8 mouse cellular contexts compared by ENCODE assay signal in the genomic region with DNA sequence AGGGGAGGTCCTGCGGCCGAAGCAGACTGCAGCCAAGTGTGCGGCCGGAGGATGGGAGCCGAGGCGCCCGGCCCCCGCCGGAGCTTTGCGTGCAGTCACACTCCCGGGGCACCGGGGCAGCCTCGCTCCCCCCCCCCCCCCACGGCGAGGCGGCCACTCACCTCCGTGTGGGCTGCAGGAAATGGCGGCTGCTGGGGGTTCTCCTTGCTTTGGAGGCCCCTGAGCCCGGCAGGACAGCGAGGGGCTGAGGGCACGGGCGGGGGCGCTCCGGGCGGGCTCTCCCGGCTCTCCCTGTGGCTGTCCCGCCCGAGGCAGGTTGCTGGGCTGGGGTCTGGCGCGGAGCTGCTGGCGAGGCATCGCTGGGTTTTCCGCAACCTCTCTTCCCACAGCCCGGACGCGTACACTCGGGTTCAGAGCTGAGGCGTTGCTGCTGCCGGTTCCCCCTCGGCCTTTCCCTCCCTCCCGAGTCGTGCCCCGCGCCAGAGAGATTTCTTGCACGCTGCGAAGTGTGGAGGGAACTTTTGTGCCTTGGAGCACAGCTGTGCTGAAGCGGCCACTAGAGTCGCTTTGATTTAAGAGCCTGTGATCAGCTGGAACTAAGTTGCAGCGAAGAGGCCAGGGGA. TPM values are rescaled to one million over a fixed set of nuclear protein-coding genes. Genes with fewer than 3 reads are reported as not detected.
A peak's percentile ranks its signal among the peaks of the same experiment; 100 is the strongest.
DNase-seq lines count a peak whose midpoint lies in the region; ATAC-seq and TF ChIP-seq lines count a peak whose summit lies in the region.

No protein-coding gene starts in this region.

- H3K36me3 ChIP-seq in embryonic facial prominence, embryonic 10.5 days (replicated peaks): no peaks in the 10 kb centered on the region
- H3K36me3 ChIP-seq in heart, embryonic 15.5 days: no peaks in the 10 kb centered on the region
- H3K36me3 ChIP-seq in midbrain, postnatal 0 days (ENCODE audit: insufficient read depth, low read length): no peaks in the 10 kb centered on the region

- H3K27ac ChIP-seq in embryonic facial prominence, embryonic 10.5 days (replicated peaks): peak overlapping the region; percentile 91
- peak overlapping the region; percentile 76 for H3K27ac ChIP-seq in heart, embryonic 15.5 days
- H3K27ac ChIP-seq in midbrain, postnatal 0 days (ENCODE audit: low read depth, low read length): peak overlapping the region; percentile 26; the same call in 1 of the 2 replicates

- peak overlapping the region; percentile 63 for H3K9ac ChIP-seq in heart, embryonic 15.5 days
- peak overlapping the region; percentile 50 for H3K9ac ChIP-seq in midbrain, postnatal 0 days (replicated peaks; ENCODE audit: low read length, poor library complexity, severe bottlenecking)

- peak; percentile 39 to 75 for DNase-seq in adrenal gland, adult (ENCODE audit: inconsistent age in 2 of 2, low spot score in 1 of 2)
- no peak for DNase-seq in adrenal gland, postnatal 4 days (ENCODE audit: low spot score in 2 of 2)
- peak; percentile 33 for DNase-seq in NIH3T3 (ENCODE audit: low read depth)
- DNase-seq in embryonic facial prominence, embryonic 10.5 days (ENCODE audit: low spot score): peak; percentile 56
- peak; percentile 52 to 67 for DNase-seq in kidney, postnatal 4 days
- DNase-seq in midbrain, postnatal 0 days (ENCODE audit: low spot score): peak; percentile 27

- WGBS in embryonic facial prominence, embryonic 10.5 days: 6% methylated on average over 42 of the region's 49 CpGs
- WGBS in heart, embryonic 15.5 days: 5% methylated on average over 28 of the region's 49 CpGs
- WGBS in midbrain, postnatal 0 days: 16% methylated on average over 26 of the region's 49 CpGs

- peaks cover 7% of the 10 kb centered on the region; the same call in 1 of the 2 replicates for H3K4me1 ChIP-seq in embryonic facial prominence, embryonic 10.5 days
- H3K4me1 ChIP-seq in heart, embryonic 15.5 days (replicated peaks): peaks cover 4% of the 10 kb centered on the region; the same call in 1 of the 2 replicates
- no peaks in the 10 kb centered on the region for H3K4me1 ChIP-seq in midbrain, postnatal 0 days (ENCODE audit: insufficient read depth, low read length)

- no peak for TF ChIP-seq CTCF in midbrain, postnatal 0 days (IDR thresholded peaks at IDR 0.05)

- peak overlapping the region; percentile 71 for H3K4me2 ChIP-seq in heart, embryonic 15.5 days
- H3K4me2 ChIP-seq in midbrain, postnatal 0 days (ENCODE audit: low read depth, low read length, poor library complexity, severe bottlenecking): peak overlapping the region; percentile 70

- 0 out of 2 replicates have a peak, but pooled peaks cover 2% of the 10 kb centered on the region for H3K9me3 ChIP-seq in embryonic facial prominence, embryonic 10.5 days
- H3K9me3 ChIP-seq in heart, embryonic 15.5 days (replicated peaks): no peaks in the 10 kb centered on the region
- H3K9me3 ChIP-seq in midbrain, postnatal 0 days (ENCODE audit: low read length): no peaks in the 10 kb centered on the region

- peaks cover 9% of the 10 kb centered on the region for H3K27me3 ChIP-seq in embryonic facial prominence, embryonic 10.5 days (replicated peaks; ENCODE audit: low read depth, poor library complexity, severe bottlenecking)
- no peaks in the 10 kb centered on the region for H3K27me3 ChIP-seq in heart, embryonic 15.5 days
- H3K27me3 ChIP-seq in midbrain, postnatal 0 days (ENCODE audit: insufficient read depth, low read length): no peaks in the 10 kb centered on the region

- H3K4me3 ChIP-seq in embryonic facial prominence, embryonic 10.5 days: peak overlapping the region; percentile 75
- H3K4me3 ChIP-seq in heart, embryonic 15.5 days: peak overlapping the region; percentile 72
- peak overlapping the region; percentile 61 for H3K4me3 ChIP-seq in midbrain, postnatal 0 days (ENCODE audit: low read depth, low read length)

- peak; percentile 38 for ATAC-seq in heart, embryonic 15.5 days (replicated peaks; ENCODE audit: insufficient number of reproducible peaks, insufficient read depth, low FRiP score, low read depth)
- peak; percentile 62 for ATAC-seq in midbrain, postnatal 0 days (ENCODE audit: low FRiP score)
- no peak for ATAC-seq in CD4-positive, CD25-positive, alpha-beta regulatory T cell, adult 4 months

RNA-seq across cellular contexts. Expression of a gene that starts 0.9 kb away (rescaled TPM):
- total RNA-seq in adrenal gland, postnatal 4 days (2021): 10 to 100 TPM; 19.7 to 28.7 TPM
- polyA plus RNA-seq in embryonic facial prominence, embryonic 10.5 days (2016; fragmentation: Nextera tagmentation; extraction: Ambion mirVana): 8.8 and 9.4 TPM in 2 replicates
- 2.2 and 3.5 TPM in 2 replicates for polyA plus RNA-seq in heart, embryonic 15.5 days (2015; fragmentation: Nextera tagmentation; extraction: Ambion mirVana)
- total RNA-seq in midbrain, postnatal 0 days (2014; rRNA removed): 7.0 and 8.4 TPM in 2 replicates
- 0.42 and 0.68 TPM in 2 replicates for polyA plus RNA-seq in midbrain, postnatal 0 days (2015; fragmentation: Nextera tagmentation; extraction: Ambion mirVana)
- polyA plus RNA-seq in CD4-positive, CD25-positive, alpha-beta regulatory T cell, adult 4 months (2017; shearing (Covaris generic)): not detected

Comparison
In these comparisons a context has a peak if more than half of its experiments do, and no peak if none do; other contexts are left out.
1. DNase-seq: peak in adrenal gland, adult (2 of 2), NIH3T3 (single experiment), embryonic facial prominence, embryonic 10.5 days (single experiment), kidney, postnatal 4 days (2 of 2) and midbrain, postnatal 0 days (single experiment); none in adrenal gland, postnatal 4 days (0 of 2).
2. H3K27ac ChIP-seq: peak in every context shown above with its lines; median percentile 91 in embryonic facial prominence, embryonic 10.5 days; 76 in heart, embryonic 15.5 days; 26 in midbrain, postnatal 0 days.
3. Peak in every context shown above with its lines, with median percentiles within 50 percentile points of each other: H3K4me3 ChIP-seq.